In genomic region chr19:34905424-34905823, GRCm38 (mm10) we compare ENCODE assay signal across 1 mouse cellular context.
TF ChIP-seq lines count a peak whose summit lies in the region.

No protein-coding gene starts in this region.

TF ChIP-seq in MEL, 35 proteins besides CTCF, POLR2A, EP300 and RAD21 (continued from another document):
- TF ChIP-seq KAT2A (conservative IDR thresholded peaks at IDR 0.05; ENCODE audit: low read depth, low read length), result no peak
- no peak for TF ChIP-seq NELFE (IDR thresholded peaks at IDR 0.05; ENCODE audit: low read depth, low read length)
- no peak for TF ChIP-seq CHD1 (IDR thresholded peaks at IDR 0.05; ENCODE audit: low read depth, low read length)
- peak; percentile 85; the same call in 1 of the 2 replicates for TF ChIP-seq MAZ (IDR thresholded peaks at IDR 0.05; ENCODE audit: low read depth, low read length)
- TF ChIP-seq ETS1 (IDR thresholded peaks at IDR 0.05; ENCODE audit: low read depth, low read length), result peak; percentile 99
- TF ChIP-seq BHLHE40 (IDR thresholded peaks at IDR 0.05; ENCODE audit: borderline replicate concordance, low read depth, low read length), result peak; percentile 70
- no peak for TF ChIP-seq ZNF384 (IDR thresholded peaks at IDR 0.05; ENCODE audit: low read depth, low read length)
- peak; percentile 57; the same call in 1 of the 2 replicates for TF ChIP-seq MAFK (IDR thresholded peaks at IDR 0.05; ENCODE audit: borderline replicate concordance, low read depth, low read length)
- TF ChIP-seq GATA1 (IDR thresholded peaks at IDR 0.05; ENCODE audit: low read depth, low read length), result peak; percentile 95
- TF ChIP-seq MAX (IDR thresholded peaks at IDR 0.05; ENCODE audit: low read length), result peak; percentile 77; the same call in 1 of the 2 replicates
